Mouse (Mus musculus) limb, embryonic 13.5 days (tissue): ENCODE results near the gene Xrcc2. TPM values are rescaled to one million over a fixed set of nuclear protein-coding genes. Genes with fewer than 3 reads are reported as not detected.

Experiments
- ATAC-seq: fragments of 200-750 bp; cut with Nextera tagmentation; 2 replicates; pipeline ENCODE4 v1.8.0; 2017; ENCODE audit warnings: low read depth, moderate number of reproducible peaks, moderate TSS enrichment; ENCODE audit not compliant: low FRiP score
- H3K27ac ChIP-seq: fragments of 300-500 bp; sonication (generic); 2 replicates; pipeline ENCODE4 v1.5.1; 2015; ENCODE audit warnings: inconsistent platforms, mild to moderate bottlenecking, moderate library complexity
- H3K27me3 ChIP-seq: fragments of 300-500 bp; sonication (generic); 2 replicates; pipeline ENCODE4 v1.6.1; 2015; ENCODE audit warnings: mild to moderate bottlenecking, inconsistent platforms
- H3K36me3 ChIP-seq: fragments of 300-500 bp; sonication (generic); 2 replicates; pipeline ENCODE4 v1.6.1; 2015; ENCODE audit warnings: inconsistent platforms, mild to moderate bottlenecking, moderate library complexity
- H3K4me1 ChIP-seq: fragments of 300-500 bp; sonication (generic); 2 replicates; pipeline ENCODE4 v1.6.1; 2015; ENCODE audit warnings: inconsistent platforms
- H3K4me2 ChIP-seq: fragments of 300-500 bp; sonication (generic); replicated peaks from 2 replicates; pipeline ENCODE4 v1.6.1; 2015; ENCODE audit warnings: inconsistent platforms, mild to moderate bottlenecking, moderate library complexity
- H3K4me3 ChIP-seq: fragments of 300-500 bp; sonication (generic); 2 replicates; pipeline ENCODE4 v1.5.1; 2015; ENCODE audit warnings: moderate library complexity, mild to moderate bottlenecking, inconsistent platforms
- H3K9ac ChIP-seq: fragments of 300-500 bp; sonication (generic); 2 replicates; pipeline ENCODE4 v1.6.1; 2015; ENCODE audit warnings: mild to moderate bottlenecking, inconsistent platforms
- H3K9me3 ChIP-seq: fragments of 300-500 bp; sonication (generic); 2 replicates; pipeline ENCODE4 v1.6.1; 2016; ENCODE audit warnings: inconsistent platforms
- WGBS: fragments of 180-500 bp; shearing (Covaris S2); methylation state at CpG from one replicate; pipeline ENCODE4 v1.1.7; 2015; 5-methylcytosine and 5-hydroxymethylcytosine counted together
- polyA plus RNA-seq: library from polyadenylated mRNA; unstranded; fragments of >200 nt; fragmentation: Nextera tagmentation; extraction: Ambion mirVana; gene quantifications from 2 replicates; pipeline ENCODE4 v1.2.1, GENCODE M21; 2015

Xrcc2 gene
- polyA plus RNA-seq, 1 experiment from 2014 or later, result 9.5 TPM

DNA sequence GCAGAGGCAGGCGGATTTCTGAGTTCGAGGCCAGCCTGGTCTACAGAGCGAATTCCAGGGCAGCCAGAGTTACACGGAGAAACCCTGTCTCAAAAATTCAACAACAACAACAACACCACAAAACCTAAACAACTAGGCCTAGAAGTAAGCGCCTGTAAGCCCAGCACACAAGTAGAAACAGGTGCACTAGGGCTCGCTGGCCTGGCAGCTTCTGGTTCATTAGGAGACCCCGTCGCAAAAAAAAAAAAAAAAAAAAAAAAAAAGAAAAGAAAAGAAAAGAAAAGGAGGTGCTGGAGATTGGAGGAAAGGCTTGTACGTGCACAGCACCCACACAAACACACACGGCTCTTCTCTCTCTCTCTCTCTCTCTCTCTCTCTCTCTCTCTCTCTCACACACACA lies 40.1 kb downstream of the Xrcc2 start:
- Histone ChIP-seq H3K9ac (no peak overlapping the region), H3K4me3 (no peak overlapping the region), H3K4me1 (peaks cover 9% of the 10 kb centered on the region), H3K27ac (no peak overlapping the region), H3K27me3 (no peaks in the 10 kb centered on the region), H3K9me3 (no peaks in the 10 kb centered on the region), H3K36me3 (no peaks in the 10 kb centered on the region), H3K4me2 (no peak overlapping the region)
- no peak for ATAC-seq
- WGBS, result 38% methylated on average over 10 of the region's 10 CpGs

DNA sequence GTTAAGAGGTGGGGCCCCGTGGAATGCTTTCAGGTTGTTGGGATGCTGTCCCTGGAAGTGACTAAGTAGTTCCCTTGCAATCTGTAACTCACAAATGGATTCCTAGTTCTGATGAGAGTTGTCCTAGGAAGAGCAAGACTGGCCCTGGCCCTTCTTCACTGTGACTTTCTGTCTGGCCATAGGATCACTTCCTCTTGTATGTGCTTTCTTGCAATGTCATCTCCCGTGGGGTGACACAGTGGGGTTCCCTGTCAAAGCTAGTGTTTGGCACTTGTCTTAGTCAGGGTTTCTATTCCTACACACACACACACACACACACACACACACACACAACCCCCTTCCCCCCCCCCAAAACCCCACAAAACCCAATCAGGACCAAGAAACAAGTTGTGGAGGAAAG lies 42.5 kb downstream of the Xrcc2 start:
- Histone ChIP-seq H3K4me1 (peaks cover 9% of the 10 kb centered on the region), H3K9me3 (no peaks in the 10 kb centered on the region), H3K4me3 (no peak overlapping the region), H3K27ac (no peak overlapping the region), H3K27me3 (no peaks in the 10 kb centered on the region), H3K36me3 (no peaks in the 10 kb centered on the region), H3K4me2 (no peak overlapping the region), H3K9ac (no peak overlapping the region)
- no peak for ATAC-seq
- WGBS, result 76% methylated on average over 2 of the region's 2 CpGs

DNA sequence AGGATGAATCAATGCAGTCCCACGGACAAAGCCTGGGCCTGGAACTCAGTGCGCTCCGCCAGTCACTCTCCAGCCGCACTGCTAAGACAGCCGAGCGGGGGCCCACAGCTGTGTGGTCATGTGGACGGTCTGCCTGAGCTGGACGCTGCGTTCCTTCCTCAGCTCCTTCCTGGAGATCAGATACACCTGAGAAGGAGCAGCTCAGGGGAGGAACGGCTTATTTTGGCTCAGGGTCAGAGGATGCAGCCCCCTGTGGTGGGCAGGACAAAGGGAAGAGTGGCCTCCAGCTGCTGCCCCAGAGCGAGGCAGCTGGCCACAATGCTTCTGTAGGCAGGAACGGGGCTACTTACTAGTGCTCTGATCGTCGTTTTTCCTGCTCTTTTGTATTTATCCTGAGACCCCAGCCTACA lies 51.0 kb downstream of the Xrcc2 start:
- H3K36me3 ChIP-seq, result no peaks in the 10 kb centered on the region
- ATAC-seq, result peak; percentile 54; the same call in 1 of the 2 replicates
- no peak overlapping the region for H3K27ac ChIP-seq
- H3K4me3 ChIP-seq, result peak overlapping the region; percentile 10; the same call in 1 of the 2 replicates
- WGBS, result 12% methylated on average over 14 of the region's 14 CpGs
- no peaks in the 10 kb centered on the region for H3K9me3 ChIP-seq
- 0 out of 2 replicates have a peak overlapping the region, but pooled peaks have one; percentile 35 for H3K9ac ChIP-seq
- H3K4me1 ChIP-seq, result peaks cover 8% of the 10 kb centered on the region
- H3K4me2 ChIP-seq, result peak overlapping the region; percentile 46
- H3K27me3 ChIP-seq, result no peaks in the 10 kb centered on the region

DNA sequence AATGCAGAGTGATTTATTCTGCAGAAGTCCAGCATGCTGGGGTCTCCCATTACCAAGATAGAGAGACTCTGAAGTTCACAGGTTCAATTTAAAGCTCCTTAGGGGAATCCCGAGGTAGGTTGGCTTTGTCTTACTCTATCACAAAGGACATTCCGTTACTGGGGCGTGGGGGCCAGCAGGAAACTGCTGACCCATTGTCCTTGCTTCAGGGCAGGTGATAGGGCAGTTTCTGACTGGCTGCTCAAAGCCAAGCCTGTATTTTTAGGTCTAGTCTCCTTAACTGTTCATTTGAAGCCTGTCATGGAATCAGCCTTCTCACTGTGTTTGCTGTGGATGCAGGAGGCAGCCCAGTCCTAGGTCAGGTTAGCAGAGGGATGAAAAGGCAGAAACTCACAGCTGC lies 52.2 kb downstream of the Xrcc2 start:
- H3K9ac ChIP-seq, result no peak overlapping the region
- H3K36me3 ChIP-seq, result no peaks in the 10 kb centered on the region
- no peak for ATAC-seq
- H3K27ac ChIP-seq, result no peak overlapping the region
- no peak overlapping the region for H3K4me2 ChIP-seq
- H3K27me3 ChIP-seq, result no peaks in the 10 kb centered on the region
- H3K4me3 ChIP-seq, result no peak overlapping the region
- H3K4me1 ChIP-seq, result peaks cover 8% of the 10 kb centered on the region
- WGBS, result 61% methylated on average over 3 of the region's 3 CpGs
- H3K9me3 ChIP-seq, result no peaks in the 10 kb centered on the region

DNA sequence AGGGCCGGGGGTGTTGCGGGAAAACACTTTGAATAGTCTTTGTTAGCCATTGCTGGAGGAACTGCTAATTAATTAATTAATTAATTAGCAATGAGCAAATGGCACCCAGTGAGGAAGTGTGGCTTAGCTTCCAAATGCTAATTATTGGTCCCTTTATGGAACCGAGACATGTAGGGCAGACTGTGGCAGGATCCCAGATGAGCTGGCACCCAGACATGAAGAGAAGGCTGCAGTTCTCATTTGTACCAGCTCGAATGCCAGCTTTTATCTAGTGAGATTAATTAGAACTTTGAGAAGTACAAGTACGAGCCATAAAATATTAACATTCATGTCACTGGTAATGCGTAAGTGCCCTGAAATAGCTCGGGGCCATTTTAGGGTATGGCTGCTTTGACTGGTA lies 53.2 kb downstream of the Xrcc2 start:
- Histone ChIP-seq H3K4me1 (peaks cover 8% of the 10 kb centered on the region), H3K27me3 (no peaks in the 10 kb centered on the region), H3K36me3 (no peaks in the 10 kb centered on the region), H3K27ac (no peak overlapping the region), H3K4me2 (no peak overlapping the region), H3K9me3 (no peaks in the 10 kb centered on the region), H3K9ac (no peak overlapping the region), H3K4me3 (no peak overlapping the region)
- 86% methylated on average over 7 of the region's 7 CpGs for WGBS
- ATAC-seq, result no peak

DNA sequence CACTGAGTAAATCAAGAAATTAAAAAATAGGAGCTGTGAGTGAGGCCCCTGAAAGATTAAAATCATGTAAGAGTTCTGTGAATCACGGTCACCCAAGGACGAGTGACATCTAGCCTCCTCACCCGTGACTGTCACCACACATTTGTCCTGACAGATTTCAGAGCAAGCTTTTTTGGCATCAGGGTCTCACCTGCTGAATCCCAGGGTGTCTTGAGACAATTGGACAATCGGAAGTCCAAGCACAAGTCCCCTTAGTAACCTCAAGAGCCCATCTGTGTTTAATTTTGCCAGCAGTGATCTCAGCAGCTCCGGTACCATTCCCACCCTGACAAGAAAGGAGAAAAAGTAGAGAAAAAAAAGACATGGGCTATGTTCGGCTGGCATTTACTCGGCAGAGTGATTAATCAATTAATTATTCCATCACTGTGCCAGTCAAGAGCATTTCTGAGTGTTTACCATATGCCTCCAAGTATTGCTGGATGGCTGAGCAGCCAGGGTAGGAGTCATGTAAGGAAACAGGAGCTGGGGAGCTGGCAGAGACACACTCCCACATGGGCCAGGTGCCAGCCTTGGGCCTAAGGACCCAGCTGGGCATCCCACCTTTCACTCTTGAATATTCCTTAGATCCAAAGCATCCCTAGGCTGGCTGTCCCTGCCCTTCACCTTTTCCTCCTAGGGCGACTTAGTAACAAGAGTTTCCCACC lies 59.8 kb downstream of the Xrcc2 start:
- WGBS, result 60% methylated on average over 8 of the region's 8 CpGs
- no peaks in the 10 kb centered on the region for H3K4me1 ChIP-seq
- H3K4me3 ChIP-seq, result no peak overlapping the region
- H3K4me2 ChIP-seq, result no peak overlapping the region
- H3K9ac ChIP-seq, result no peak overlapping the region
- H3K9me3 ChIP-seq, result no peaks in the 10 kb centered on the region
- H3K36me3 ChIP-seq, result no peaks in the 10 kb centered on the region
- ATAC-seq, result no peak
- H3K27me3 ChIP-seq, result no peaks in the 10 kb centered on the region
- H3K27ac ChIP-seq, result no peak overlapping the region

DNA sequence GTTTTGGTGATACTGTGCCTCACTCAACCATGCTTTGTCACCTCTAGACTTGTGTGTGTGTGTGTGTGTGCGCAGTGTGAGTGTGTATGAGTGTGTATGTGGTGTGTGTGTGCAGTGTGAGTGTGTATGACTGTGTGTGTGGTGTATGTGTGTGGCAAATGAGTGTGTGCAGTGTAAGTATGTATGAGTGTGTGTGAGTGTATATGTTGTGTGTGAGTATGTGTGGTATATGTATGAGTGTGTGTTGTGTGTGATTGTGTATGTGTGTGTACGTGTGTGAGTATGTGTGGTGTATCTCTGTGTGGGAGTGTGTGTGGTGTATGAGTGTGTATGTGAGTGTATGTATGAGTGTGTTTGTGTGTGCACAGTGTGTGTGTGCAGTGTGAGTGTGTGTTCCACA lies 61.1 kb downstream of the Xrcc2 start:
- H3K4me1 ChIP-seq, result no peaks in the 10 kb centered on the region
- no peak for ATAC-seq
- H3K4me2 ChIP-seq, result no peak overlapping the region
- 94% methylated on average over 2 of the region's 2 CpGs for WGBS
- H3K4me3 ChIP-seq, result no peak overlapping the region
- H3K27me3 ChIP-seq, result no peaks in the 10 kb centered on the region
- H3K9ac ChIP-seq, result no peak overlapping the region
- H3K9me3 ChIP-seq, result no peaks in the 10 kb centered on the region
- no peaks in the 10 kb centered on the region for H3K36me3 ChIP-seq
- H3K27ac ChIP-seq, result no peak overlapping the region

DNA sequence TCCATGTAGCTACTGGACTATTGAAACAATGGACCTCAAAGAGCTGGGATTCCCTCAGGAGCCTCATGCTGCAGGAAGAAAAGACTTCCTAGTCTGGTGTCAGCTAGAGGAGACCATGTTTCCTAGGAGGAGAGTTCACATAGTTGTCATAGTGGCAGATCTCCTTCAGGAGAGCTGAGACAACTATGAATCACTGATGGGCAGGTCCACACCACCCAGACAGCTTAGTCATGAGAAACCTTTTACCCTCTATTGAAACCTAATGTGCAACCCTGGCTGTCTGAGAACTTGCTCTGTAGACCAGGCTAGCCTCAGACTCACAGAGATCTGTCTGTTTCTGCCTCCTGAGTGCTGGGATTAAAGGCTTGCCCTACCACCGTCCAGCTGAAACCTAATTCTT lies 62.9 kb downstream of the Xrcc2 start:
- WGBS, result 82% methylated on average over 1 of the region's 1 CpGs
- no peak overlapping the region for H3K4me2 ChIP-seq
- no peaks in the 10 kb centered on the region for H3K9me3 ChIP-seq
- H3K4me1 ChIP-seq, result no peaks in the 10 kb centered on the region
- no peaks in the 10 kb centered on the region for H3K36me3 ChIP-seq
- H3K27ac ChIP-seq, result no peak overlapping the region
- H3K9ac ChIP-seq, result no peak overlapping the region
- no peak for ATAC-seq
- no peaks in the 10 kb centered on the region for H3K27me3 ChIP-seq
- no peak overlapping the region for H3K4me3 ChIP-seq

Other genes starting within 250 kb of the Xrcc2 start
- 13.8 and 15.0 TPM in 2 replicates for gene Kmt2c, start 207.0 kb downstream of the Xrcc2 start, polyA plus RNA-seq
- 0.09 TPM in 1 of 2 replicates, not detected in the other for gene Cct8l1, start 189.8 kb downstream of the Xrcc2 start, polyA plus RNA-seq
- gene Actr3b, start 54.2 kb upstream of the Xrcc2 start, polyA plus RNA-seq, result 3.0 and 3.3 TPM in 2 replicates
- gene Gm21663, start 236.6 kb upstream of the Xrcc2 start, polyA plus RNA-seq, result 0.10 TPM in 1 of 2 replicates, not detected in the other
- gene Gm21671, start 248.6 kb upstream of the Xrcc2 start, polyA plus RNA-seq, result 0.10 TPM in 1 of 2 replicates, not detected in the other